Mouse (Mus musculus) megakaryocyte progenitor cell, adult 5-6 weeks (primary cell): ENCODE results near the gene Tcte3. TPM values are rescaled to one million over a fixed set of nuclear protein-coding genes. Genes with fewer than 3 reads are reported as not detected.

Experiments used
- total RNA-seq, 2 experiments: library from RNA; stranded (forward) in 1 of 2; stranded (reverse) in 1 of 2; fragments of 157-497, 149-512 nt in 1 of 2; fragments of 200-1000 nt in 1 of 2; gene quantifications; 2 replicates each; pipeline versions ENCODE4 v1.2.3 to v1.2.4; 2015 to 2017

Gene Tcte3
- total RNA-seq, 2 experiments from 2014 or later = 0.33 to 1.0 TPM

Other genes with a start within 250 kb of the Tcte3 start
- gene Wdr27, start 98.3 kb downstream of the Tcte3 start, total RNA-seq (2015) = 0.51 and 1.3 TPM in 2 replicates
- gene Wdr27, start 98.3 kb downstream of the Tcte3 start, total RNA-seq (2017) = 0.37 TPM in 1 of 2 replicates, not detected in the other
- 11.0 and 13.0 TPM in 2 replicates for gene 1600012H06Rik, start 98.3 kb downstream of the Tcte3 start, total RNA-seq (2015)
- 9.5 and 12.2 TPM in 2 replicates for gene 1600012H06Rik, start 98.3 kb downstream of the Tcte3 start, total RNA-seq (2017)
- 204 and 222 TPM in 2 replicates for gene Phf10, start 80.2 kb downstream of the Tcte3 start, total RNA-seq (2015)
- 73.0 and 85.0 TPM in 2 replicates for gene Phf10, start 80.2 kb downstream of the Tcte3 start, total RNA-seq (2017)
- 3.7 and 4.0 TPM in 2 replicates for gene 9030025P20Rik, start 63.0 kb downstream of the Tcte3 start, total RNA-seq (2015)
- gene 9030025P20Rik, start 63.0 kb downstream of the Tcte3 start, total RNA-seq (2017) = 4.7 and 7.6 TPM in 2 replicates
- 0.24 and 0.52 TPM in 2 replicates for gene Gm3417, start 62.7 kb downstream of the Tcte3 start, total RNA-seq (2015)
- 1.1 TPM in 1 of 2 replicates, not detected in the other for gene Gm3417, start 62.7 kb downstream of the Tcte3 start, total RNA-seq (2017)
- 3.9 and 4.3 TPM in 2 replicates for gene Gm3435, start 31.3 kb downstream of the Tcte3 start, total RNA-seq (2015)
- gene Gm3435, start 31.3 kb downstream of the Tcte3 start, total RNA-seq (2017) = 2.0 and 2.9 TPM in 2 replicates
- gene Ermard, start 280 bp downstream of the Tcte3 start, total RNA-seq (2015) = 57.6 and 71.7 TPM in 2 replicates
- 24.2 and 39.0 TPM in 2 replicates for gene Ermard, start 280 bp downstream of the Tcte3 start, total RNA-seq (2017)
- 10.1 and 11.6 TPM in 2 replicates for gene Gm3448, start within 50 bp of the Tcte3 start, total RNA-seq (2015)
- gene Gm3448, start within 50 bp of the Tcte3 start, total RNA-seq (2017) = 15.4 and 16.3 TPM in 2 replicates